Mouse (Mus musculus) mouse embryonic stem cell (cell line): ENCODE data around the gene Usp2.

Source experiments
- in situ Hi-C, 2 experiments: fragments of 300-500 bp; cut with MboI; formaldehyde crosslinking; loops; 1 replicate in 1 of 2; 3 replicates in 1 of 2; pipeline ENCODE4 v1.14.3; 2019 to 2020; ENCODE audit warnings: low sequenced_read_pairs in 2 of 2, low pct_unique_long_range_greater_than_20kb in 1 of 2, mixed read lengths in 1 of 2; ENCODE audit not compliant: unreplicated experiment in 1 of 2

The Usp2 gene

GRCm38 (mm10) chr9:44070844-44071231 is 4.0 kb downstream of the Usp2 start:
- in situ Hi-C loops = no loop called here

GRCm38 (mm10) chr9:44071914-44072598 is 5.2 kb downstream of the Usp2 start:
- in situ Hi-C loops = no loop called here

GRCm38 (mm10) chr9:44072599-44072915 is 5.7 kb downstream of the Usp2 start:
- in situ Hi-C loops = no loop called here

DNA sequence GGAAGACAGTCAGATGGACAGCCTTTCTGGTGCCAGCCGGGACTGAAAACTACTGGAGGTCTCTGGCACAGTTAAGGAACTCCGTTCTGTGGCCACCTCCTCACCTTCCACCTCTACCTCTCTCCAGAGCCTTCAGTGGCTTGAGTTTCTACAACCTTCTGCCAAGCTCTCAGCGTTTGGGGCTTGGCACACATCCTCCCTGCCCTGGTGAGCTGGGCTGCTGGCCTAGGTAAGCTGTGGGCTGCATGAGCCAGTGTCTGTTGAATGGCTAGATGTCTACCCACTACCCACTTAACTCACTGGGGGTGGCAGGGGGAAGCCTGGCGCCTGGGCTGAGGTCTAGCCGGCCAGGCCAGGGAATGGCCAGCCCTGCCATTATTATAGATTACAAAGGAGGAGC is 6.3 kb downstream of the Usp2 start:
- in situ Hi-C loops = no loop called here

GRCm38 (mm10) chr9:44074395-44075275 is 7.8 kb downstream of the Usp2 start:
- in situ Hi-C loops = no loop called here

DNA sequence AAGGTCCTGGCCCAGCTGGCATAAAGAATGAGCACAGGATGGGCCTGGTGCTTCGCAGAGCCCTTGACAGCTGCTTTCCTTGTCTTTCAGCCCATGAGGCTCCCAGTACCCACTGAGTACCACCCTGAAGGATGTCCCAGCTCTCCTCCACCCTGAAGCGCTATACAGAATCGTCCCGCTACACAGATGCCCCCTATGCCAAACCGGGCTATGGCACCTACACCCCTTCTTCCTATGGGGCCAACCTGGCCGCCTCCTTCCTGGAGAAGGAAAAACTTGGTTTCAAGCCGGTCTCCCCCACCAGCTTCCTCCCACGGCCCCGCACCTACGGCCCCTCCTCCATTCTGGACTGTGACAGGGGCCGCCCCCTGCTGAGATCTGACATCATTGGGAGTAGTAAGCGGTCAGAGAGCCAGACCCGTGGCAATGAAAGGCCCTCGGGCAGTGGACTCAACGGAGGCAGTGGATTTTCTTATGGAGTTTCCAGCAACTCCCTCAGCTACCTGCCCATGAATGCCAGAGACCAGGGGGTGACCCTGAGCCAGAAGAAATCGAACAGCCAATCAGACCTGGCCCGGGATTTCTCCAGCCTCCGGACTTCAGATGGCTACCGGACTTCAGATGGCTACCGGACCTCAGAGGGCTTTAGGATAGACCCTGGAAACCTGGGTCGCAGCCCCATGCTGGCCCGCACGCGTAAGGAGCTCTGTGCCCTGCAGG is 8.6 kb downstream of the Usp2 start:
- in situ Hi-C loops = no loop called here

GRCm38 (mm10) chr9:44075996-44076763 is 9.4 kb downstream of the Usp2 start:
- in situ Hi-C loops = no loop called here

DNA sequence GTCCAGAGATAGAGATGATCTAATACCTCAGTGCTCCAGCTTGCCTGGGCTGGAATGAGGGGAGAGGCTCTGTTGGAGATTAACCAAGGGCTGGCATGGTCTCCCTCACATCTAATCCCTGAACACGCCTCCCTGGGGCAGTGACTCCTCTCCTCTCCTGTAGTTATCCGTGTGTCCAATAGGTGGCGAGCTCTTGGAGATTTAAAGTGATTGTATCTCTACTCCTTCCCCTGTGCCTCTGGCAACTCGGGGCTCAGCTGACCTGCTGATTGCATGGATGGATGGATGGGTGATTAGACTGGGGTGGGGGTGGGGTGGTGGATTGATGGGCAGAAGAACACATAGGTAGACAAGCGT is 9.9 kb downstream of the Usp2 start:
- in situ Hi-C loops = no loop called here

GRCm38 (mm10) chr9:44077266-44077910 is 10.6 kb downstream of the Usp2 start:
- in situ Hi-C loops = no loop called here

DNA sequence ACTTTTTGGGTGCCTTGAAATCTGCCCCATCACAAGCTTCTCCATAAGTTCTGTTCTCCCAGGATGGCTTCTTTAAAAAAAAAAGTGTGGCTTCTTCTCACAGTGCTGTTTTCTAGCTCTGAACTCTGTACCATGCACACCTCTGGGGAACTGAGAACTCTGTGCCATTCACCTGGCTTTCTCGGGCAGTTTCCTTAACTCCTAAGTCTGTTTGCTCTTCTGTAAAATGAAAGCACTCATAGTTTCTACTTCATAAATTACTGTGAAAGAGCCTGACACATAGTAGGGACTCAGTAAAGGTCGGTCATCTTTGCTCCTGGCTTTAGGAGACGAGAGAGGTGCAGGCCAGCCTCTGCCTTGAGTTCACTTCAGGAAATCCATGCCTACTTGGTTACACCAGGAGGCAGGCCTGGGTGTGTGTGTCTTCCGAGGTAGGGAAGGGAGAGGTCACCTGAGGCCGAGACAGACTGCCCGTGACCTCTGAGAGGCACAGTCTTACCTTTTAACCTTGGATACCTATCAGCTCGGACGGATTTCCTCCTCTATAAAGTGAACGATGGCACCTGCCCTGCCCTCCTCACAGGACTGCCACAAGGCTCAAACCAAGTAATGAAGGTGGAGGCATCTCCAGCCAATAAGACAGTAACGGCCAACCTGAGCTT is 11.4 kb downstream of the Usp2 start:
- in situ Hi-C loops = no loop called here

- in situ Hi-C loops = no loop called here
Observed at GRCm38 (mm10) chr9:44078955-44079756, 12.3 kb downstream of the Usp2 start.

GRCm38 (mm10) chr9:44079997-44080780 is 13.4 kb downstream of the Usp2 start:
- in situ Hi-C loops = no loop called here

DNA sequence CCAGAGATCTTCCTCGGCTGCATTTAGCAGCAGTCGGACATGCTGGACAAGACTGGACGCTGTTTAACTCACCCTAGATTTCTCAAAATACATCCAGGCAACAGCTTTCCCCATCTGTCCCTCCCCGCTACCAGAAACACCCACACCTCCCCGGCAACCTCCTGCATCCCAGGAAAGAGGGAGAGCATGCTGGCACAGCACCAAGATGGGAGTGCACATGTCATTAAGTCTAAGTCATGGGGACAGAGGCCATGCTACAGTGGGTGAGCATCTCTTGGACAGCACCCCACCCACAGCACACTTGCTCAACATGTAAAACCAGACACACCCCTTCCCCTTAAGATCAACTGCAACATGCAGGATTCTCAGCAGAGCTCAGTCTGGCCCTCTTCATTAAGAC is 14.1 kb downstream of the Usp2 start:
- in situ Hi-C loops = no loop called here

DNA sequence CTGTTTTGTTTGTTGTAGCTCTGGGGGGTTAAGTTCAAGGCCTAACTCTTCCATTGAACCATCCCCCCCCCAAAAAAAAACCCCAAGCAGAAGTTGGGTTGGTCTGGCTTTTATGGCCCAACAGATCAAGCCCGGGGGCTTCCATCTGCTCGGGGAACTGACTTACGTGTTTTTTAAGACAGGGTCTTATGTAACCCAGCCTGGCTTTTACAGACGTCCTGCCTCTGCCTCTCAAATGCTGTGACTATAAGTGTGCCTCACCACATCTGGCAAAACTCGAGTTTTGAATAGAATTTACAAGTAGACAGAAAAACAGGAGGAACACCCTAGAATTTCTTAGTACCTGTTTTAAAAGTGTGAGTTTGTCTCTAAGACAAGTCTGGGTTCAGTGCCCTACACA is 14.8 kb downstream of the Usp2 start:
- in situ Hi-C loops = no loop called here

- in situ Hi-C loops = no loop called here
Observed at GRCm38 (mm10) chr9:44082266-44082665, 15.4 kb downstream of the Usp2 start.

DNA sequence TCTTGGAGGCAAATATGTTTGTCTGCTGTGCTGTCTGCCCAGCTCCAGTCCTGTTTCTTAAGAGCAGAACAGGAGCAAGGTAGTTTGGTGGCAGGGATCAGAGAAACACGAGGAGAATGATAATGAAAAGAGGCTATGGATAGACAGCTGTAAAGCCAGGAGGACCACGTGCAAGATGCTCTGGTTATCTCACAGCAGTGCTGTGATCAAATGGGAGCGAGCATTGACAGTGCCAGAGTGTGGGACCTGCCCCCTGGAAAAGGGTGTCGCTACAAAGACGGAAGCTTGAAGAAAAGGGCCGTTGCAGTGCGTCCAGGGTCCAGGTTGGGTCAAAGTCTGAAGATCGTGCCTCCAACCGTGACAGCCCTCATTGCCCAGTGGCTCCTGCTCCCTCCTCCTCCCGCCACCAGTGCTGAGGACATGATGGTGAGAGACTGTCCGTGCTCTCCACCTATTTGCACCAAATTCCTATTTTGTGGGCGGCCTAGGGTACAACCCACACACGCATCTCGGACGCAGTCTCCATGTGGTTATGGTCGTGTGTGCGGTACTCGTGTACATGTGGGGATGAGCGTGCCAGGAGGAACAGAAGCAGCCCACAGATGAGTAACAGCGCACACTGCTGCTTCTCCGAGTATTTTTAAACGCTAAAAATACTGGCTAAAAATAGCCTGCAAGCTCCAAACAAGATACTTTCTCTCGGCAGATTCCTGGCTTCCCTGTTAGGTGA is 16.7 kb downstream of the Usp2 start:
- in situ Hi-C loops = no loop called here
